ENCODE assay signal across 8 mouse cellular contexts in genomic region chr12:11149421-11150191, GRCm38 (mm10). TPM values are rescaled to one million over a fixed set of nuclear protein-coding genes. Genes with fewer than 3 reads are reported as not detected.
DNase-seq lines count a peak whose midpoint lies in the region; ATAC-seq lines count a peak whose summit lies in the region.

No protein-coding gene starts in this region.

- DNase-seq in R1 (ENCODE audit: low read depth, low spot score), result peak; percentile 84
- DNase-seq in embryo, embryonic 10.5 days (ENCODE audit: low spot score), result peak; percentile 66
- peak; percentile 43 for DNase-seq in gastrocnemius, postnatal 25 days
- DNase-seq in intestine, embryonic 14.5 days (ENCODE audit: low spot score), result peak; percentile 77
- DNase-seq in left cerebral cortex, postnatal 36 days (ENCODE audit: low spot score in 2 of 2), result peak; percentile 46 to 61
- peak; percentile 47 for DNase-seq in mesoderm, embryonic 11.5 days (ENCODE audit: low read depth, low spot score)
- peak; percentile 9 for DNase-seq in skeletal muscle tissue, adult 2 months (ENCODE audit: low read depth, low spot score)
- DNase-seq in thymus, postnatal 25 days, result no peak

- peak; percentile 51 for ATAC-seq in intestine, embryonic 14.5 days (replicated peaks; ENCODE audit: low FRiP score, low TSS enrichment, low read depth)

- 0 out of 2 replicates have a peak, but pooled peaks cover 4% of the 10 kb centered on the region for H3K4me1 ChIP-seq in intestine, embryonic 14.5 days (replicated peaks; ENCODE audit: control insufficient read depth, insufficient read depth, low read length)

- no peaks in the 10 kb centered on the region for H3K36me3 ChIP-seq in intestine, embryonic 14.5 days (ENCODE audit: control insufficient read depth, insufficient read depth, low read length)

- no peaks in the 10 kb centered on the region for H3K9me3 ChIP-seq in intestine, embryonic 14.5 days (ENCODE audit: control insufficient read depth, low read length)

- no peak overlapping the region for H3K27ac ChIP-seq in intestine, embryonic 14.5 days (ENCODE audit: low read depth)

- H3K9ac ChIP-seq in intestine, embryonic 14.5 days (ENCODE audit: low read length), result peak overlapping the region; percentile 27; the same call in 1 of the 2 replicates

- H3K4me2 ChIP-seq in intestine, embryonic 14.5 days (ENCODE audit: low read length), result peak overlapping the region; percentile 95

- under 1% methylated on average over 41 of the region's 41 CpGs for WGBS in intestine, embryonic 14.5 days

- intact Hi-C loops in left cerebral cortex, postnatal 36 days (cut with DNase I), result no loop called here

- H3K27me3 ChIP-seq in intestine, embryonic 14.5 days (replicated peaks; ENCODE audit: control insufficient read depth, insufficient read depth, low read length), result peaks cover 57% of the 10 kb centered on the region

- H3K4me3 ChIP-seq in intestine, embryonic 14.5 days (ENCODE audit: low read depth, low read length), result peak overlapping the region; percentile 48

RNA-seq across cellular contexts. Expression of gene Kcns3, which starts 1.2 kb away (rescaled TPM):
- 1 to 10 TPM in 1 of 2 experiments, under 1 TPM in 1; 0.36 to 1.3 TPM for total RNA-seq in gastrocnemius, postnatal 25 days (2021)
- 2.4 and 3.3 TPM in 2 replicates for polyA plus RNA-seq in intestine, embryonic 14.5 days (2014; fragmentation: Nextera tagmentation; extraction: Ambion mirVana)
- 1 to 10 TPM; 6.9 to 9.3 TPM for total RNA-seq in left cerebral cortex, postnatal 36 days (2021)

RNA-seq across cellular contexts. Expression of gene Msgn1, which starts 59.2 kb away (rescaled TPM):
- not detected for total RNA-seq in gastrocnemius, postnatal 25 days (2021)
- polyA plus RNA-seq in intestine, embryonic 14.5 days (2014; fragmentation: Nextera tagmentation; extraction: Ambion mirVana), result not detected in 2 replicates
- not detected for total RNA-seq in left cerebral cortex, postnatal 36 days (2021)
